Mouse (Mus musculus) kidney, postnatal 0 days (tissue): ENCODE data around the gene Abhd15. TPM values are rescaled to one million over a fixed set of nuclear protein-coding genes. Genes with fewer than 3 reads are reported as not detected.

Source experiments
- ATAC-seq: fragments of 200-750 bp; cut with Nextera tagmentation; replicated peaks from 2 replicates; pipeline ENCODE4 v1.8.0; 2017; ENCODE audit warnings: low read depth, moderate number of reproducible peaks, moderate TSS enrichment, moderate library complexity; ENCODE audit not compliant: low FRiP score
- DNase-seq: peaks from one replicate; pipeline ENCODE4 v3.0.0-alpha.2; 2016; ENCODE audit warnings: low spot score
- H3K27ac ChIP-seq: fragments of 300-500 bp; sonication (generic); 2 replicates; pipeline ENCODE4 v1.5.1; 2014; ENCODE audit warnings: mild to moderate bottlenecking
- H3K27me3 ChIP-seq: fragments of 300-500 bp; sonication (generic); 2 replicates; pipeline ENCODE4 v1.6.1; 2014; ENCODE audit warnings: low read length, mixed read lengths; ENCODE audit not compliant: insufficient read depth
- H3K36me3 ChIP-seq: fragments of 300-500 bp; sonication (generic); 2 replicates; pipeline ENCODE4 v1.6.1; 2014; ENCODE audit warnings: low read length, mixed read lengths; ENCODE audit not compliant: insufficient read depth
- H3K4me1 ChIP-seq: fragments of 300-500 bp; sonication (generic); replicated peaks from 2 replicates; pipeline ENCODE4 v1.6.1; 2014; ENCODE audit warnings: antibody characterized with exemption, low read length, mixed read lengths; ENCODE audit not compliant: insufficient read depth
- H3K4me2 ChIP-seq: fragments of 300-500 bp; sonication (generic); 2 replicates; pipeline ENCODE4 v1.6.1; 2014; ENCODE audit warnings: mild to moderate bottlenecking, low read length, moderate library complexity, mixed read lengths
- H3K4me3 ChIP-seq: fragments of 300-500 bp; sonication (generic); replicated peaks from 2 replicates; pipeline ENCODE4 v1.5.1; 2014; ENCODE audit warnings: low read depth, low read length
- H3K9ac ChIP-seq: fragments of 300-500 bp; sonication (generic); 2 replicates; pipeline ENCODE4 v1.6.1; 2014; ENCODE audit warnings: low read depth, low read length
- H3K9me3 ChIP-seq: fragments of 300-500 bp; sonication (generic); replicated peaks from 2 replicates; pipeline ENCODE4 v1.6.1; 2016; ENCODE audit warnings: low read length, inconsistent platforms, mixed read lengths
- CTCF ChIP-seq: IDR thresholded peaks from 2 replicates; pipeline ENCODE4 v1.5.1; 2016; ENCODE audit warnings: antibody characterized with exemption, low read depth, mild to moderate bottlenecking, moderate library complexity
- WGBS: fragments of 180-500 bp; shearing (Covaris S2); extraction: QIAGEN DNeasy Blood & Tissue Kit; methylation state at CpG from one replicate; pipeline ENCODE4 v1.1.7; 2014; 5-methylcytosine and 5-hydroxymethylcytosine counted together
- polyA plus RNA-seq: library from polyadenylated mRNA; unstranded; fragments of >200 nt; fragmentation: Nextera tagmentation; extraction: Ambion mirVana; gene quantifications from 2 replicates; pipeline ENCODE4 v1.2.1, GENCODE M21; 2015

The Abhd15 gene
- 1.9 and 2.2 TPM in 2 replicates for polyA plus RNA-seq

- under 1% methylated on average over 64 of the region's 72 CpGs for WGBS
- DNase-seq (peak; percentile 79), ATAC-seq (peak; percentile 45)
- Histone ChIP-seq H3K4me1 (peaks cover 24% of the 10 kb centered on the region), H3K9me3 (no peaks in the 10 kb centered on the region), H3K36me3 (no peaks in the 10 kb centered on the region), H3K4me3 (peak within 1 kb of the TSS; percentile 43), H3K27me3 (no peaks in the 10 kb centered on the region), H3K4me2 (peak within 1 kb of the TSS; percentile 91), H3K27ac (0 out of 2 replicates have a peak within 1 kb of the TSS, but pooled peaks have one; percentile 13), H3K9ac (peak within 1 kb of the TSS; percentile 50)
- TF ChIP-seq CTCF: no peak
Observed at GRCm38 (mm10) chr11:77514832-77515636, at the start of gene Abhd15. TSS of gene Abhd15 (plus strand) at chr11:77515121.

GRCm38 (mm10) chr11:77466544-77466943, 48.4 kb upstream of the Abhd15 start:
- DNase-seq (no peak), ATAC-seq (no peak)
- Histone ChIP-seq H3K4me2 (no peak overlapping the region; the same call in 1 of the 2 replicates), H3K4me3 (no peak overlapping the region), H3K4me1 (peaks cover 14% of the 10 kb centered on the region), H3K9me3 (no peaks in the 10 kb centered on the region), H3K27me3 (peaks cover 12% of the 10 kb centered on the region; the same call in 1 of the 2 replicates), H3K9ac (no peak overlapping the region), H3K27ac (no peak overlapping the region), H3K36me3 (no peaks in the 10 kb centered on the region)
- no peak for TF ChIP-seq CTCF
- WGBS: 34% methylated on average over 9 of the region's 9 CpGs

- H3K9me3 ChIP-seq: no peaks in the 10 kb centered on the region
- no peak overlapping the region for H3K27ac ChIP-seq
- no peaks in the 10 kb centered on the region for H3K36me3 ChIP-seq
- 5% methylated on average over 25 of the region's 25 CpGs for WGBS
- TF ChIP-seq CTCF: peak; percentile 63
- H3K4me2 ChIP-seq: no peak overlapping the region; the same call in 1 of the 2 replicates
- peaks cover 12% of the 10 kb centered on the region; the same call in 1 of the 2 replicates for H3K27me3 ChIP-seq
- no peak overlapping the region for H3K9ac ChIP-seq
- H3K4me3 ChIP-seq: no peak overlapping the region
- peaks cover 10% of the 10 kb centered on the region; the same call in 1 of the 2 replicates for H3K4me1 ChIP-seq
- DNase-seq: no peak
- peak; percentile 57 for ATAC-seq
Observed at GRCm38 (mm10) chr11:77467157-77467556, 47.8 kb upstream of the Abhd15 start.

- peak; percentile 83 for TF ChIP-seq CTCF
- Histone ChIP-seq H3K4me2 (peak overlapping the region; percentile 43), H3K36me3 (no peaks in the 10 kb centered on the region), H3K27ac (no peak overlapping the region), H3K4me1 (peaks cover 5% of the 10 kb centered on the region; the same call in 1 of the 2 replicates), H3K9ac (no peak overlapping the region), H3K9me3 (no peaks in the 10 kb centered on the region), H3K27me3 (peaks cover 12% of the 10 kb centered on the region; the same call in 1 of the 2 replicates), H3K4me3 (no peak overlapping the region; the same call in 1 of the 2 replicates)
- DNase-seq (peak; percentile 75), ATAC-seq (no peak)
- WGBS: 13% methylated on average over 20 of the region's 20 CpGs
Observed at GRCm38 (mm10) chr11:77467784-77468183, 47.1 kb upstream of the Abhd15 start.

- peaks cover 12% of the 10 kb centered on the region; the same call in 1 of the 2 replicates for H3K27me3 ChIP-seq
- ATAC-seq: no peak
- 83% methylated on average over 9 of the region's 9 CpGs for WGBS
Observed at GRCm38 (mm10) chr11:77468397-77468796, 46.5 kb upstream of the Abhd15 start.

GRCm38 (mm10) chr11:77471407-77471806, 43.5 kb upstream of the Abhd15 start:
- DNase-seq (no peak), ATAC-seq (no peak)
- no peak overlapping the region for H3K27ac ChIP-seq
- peaks cover 8% of the 10 kb centered on the region; the same call in 1 of the 2 replicates for H3K27me3 ChIP-seq
- 77% methylated on average over 29 of the region's 29 CpGs for WGBS
- no peak overlapping the region for H3K4me3 ChIP-seq
- H3K4me1 ChIP-seq: peaks cover 4% of the 10 kb centered on the region; the same call in 1 of the 2 replicates
- no peaks in the 10 kb centered on the region for H3K9me3 ChIP-seq
- H3K36me3 ChIP-seq: no peaks in the 10 kb centered on the region
- no peak overlapping the region for H3K4me2 ChIP-seq
- H3K9ac ChIP-seq: no peak overlapping the region
- no peak for TF ChIP-seq CTCF

More at GRCm38 (mm10) chr11:77468397-77468796, 46.5 kb upstream of the Abhd15 start:
- peaks cover 4% of the 10 kb centered on the region; the same call in 1 of the 2 replicates for H3K4me1 ChIP-seq
- no peaks in the 10 kb centered on the region for H3K9me3 ChIP-seq
- no peak for DNase-seq
- H3K27ac ChIP-seq: no peak overlapping the region
- no peak overlapping the region for H3K4me2 ChIP-seq
- no peaks in the 10 kb centered on the region for H3K36me3 ChIP-seq
- no peak for TF ChIP-seq CTCF
- H3K9ac ChIP-seq: no peak overlapping the region
- H3K4me3 ChIP-seq: no peak overlapping the region
